Mouse (Mus musculus) natural killer cell, adult 2 months (primary cell): ENCODE data around the gene Ak2.
A peak's percentile ranks its signal among the peaks of the same experiment; 100 is the strongest.

Experiments
- DNase-seq, 2 experiments: peaks; one replicate each; pipeline ENCODE4 v3.0.0; 2022; ENCODE audit warnings: low spot score in 2 of 2

Ak2 gene

GRCm38 (mm10) chr4:128991500-128992008 lies at the start of gene Ak2:
TSS of gene Ak2 (plus strand) at chr4:128991958.
- no peak for DNase-seq

- no peak for DNase-seq
Measured at GRCm38 (mm10) chr4:128942346-128942745, 49.4 kb upstream of the Ak2 start.

GRCm38 (mm10) chr4:128946736-128947135 lies 45.0 kb upstream of the Ak2 start:
- DNase-seq: no peak

GRCm38 (mm10) chr4:128947326-128947933 lies 44.3 kb upstream of the Ak2 start:
- DNase-seq: no peak

GRCm38 (mm10) chr4:128948137-128948674 lies 43.6 kb upstream of the Ak2 start:
- peak; percentile 18 to 39 for DNase-seq

GRCm38 (mm10) chr4:128949470-128950005 lies 42.2 kb upstream of the Ak2 start:
- DNase-seq: no peak

- DNase-seq: no peak
Measured at GRCm38 (mm10) chr4:128950461-128950860, 41.3 kb upstream of the Ak2 start.

- no peak for DNase-seq
Measured at GRCm38 (mm10) chr4:128953851-128954250, 37.9 kb upstream of the Ak2 start.

GRCm38 (mm10) chr4:128957155-128957911 lies 34.4 kb upstream of the Ak2 start:
- DNase-seq: peak; percentile 23 to 37

GRCm38 (mm10) chr4:128958156-128958555 lies 33.6 kb upstream of the Ak2 start:
- DNase-seq: no peak

- no peak for DNase-seq
Measured at GRCm38 (mm10) chr4:128958849-128959248, 32.9 kb upstream of the Ak2 start.

- DNase-seq: peak in 1 of 2 experiments; percentile 16
Measured at GRCm38 (mm10) chr4:128959676-128960075, 32.1 kb upstream of the Ak2 start.

- DNase-seq: no peak
Measured at GRCm38 (mm10) chr4:128961301-128962028, 30.3 kb upstream of the Ak2 start.

- peak; percentile 77 to 86 for DNase-seq
Measured at GRCm38 (mm10) chr4:128962029-128962925, 29.5 kb upstream of the Ak2 start, which contains the start of gene Azin2. TSS of gene Azin2 (minus strand) at chr4:128962442.

- no peak for DNase-seq
Measured at GRCm38 (mm10) chr4:128962926-128963290, 28.9 kb upstream of the Ak2 start.

- DNase-seq: no peak
Measured at GRCm38 (mm10) chr4:128966751-128967150, 25.0 kb upstream of the Ak2 start.

- no peak for DNase-seq
Measured at GRCm38 (mm10) chr4:128969081-128969480, 22.7 kb upstream of the Ak2 start.

GRCm38 (mm10) chr4:128969607-128970416 lies 21.9 kb upstream of the Ak2 start:
- DNase-seq: no peak

- no peak for DNase-seq
Measured at GRCm38 (mm10) chr4:128970417-128970807, 21.3 kb upstream of the Ak2 start.
